Mouse (Mus musculus) testis, adult 2 months (tissue): Measurements from ENCODE around the gene Rtn4rl1. TPM values are rescaled to one million over a fixed set of nuclear protein-coding genes. Genes with fewer than 3 reads are reported as not detected.

Experiments
- H3K27ac ChIP-seq: fragments of 200-500 bp; 2 replicates; pipeline ENCODE4 v1.5.1; 2012; ENCODE audit warnings: low read depth, low read length; ENCODE audit not compliant: control insufficient read depth, insufficient read depth
- H3K27me3 ChIP-seq: fragments of 200-500 bp; 2 replicates; pipeline ENCODE4 v1.6.1; 2012; ENCODE audit warnings: mild to moderate bottlenecking, low read length, moderate library complexity; ENCODE audit not compliant: control insufficient read depth, insufficient read depth
- H3K36me3 ChIP-seq: fragments of 200-500 bp; 2 replicates; pipeline ENCODE4 v1.6.1; 2012; ENCODE audit warnings: mild to moderate bottlenecking, low read length; ENCODE audit not compliant: control insufficient read depth, insufficient read depth
- H3K4me1 ChIP-seq: fragments of 200-500 bp; 2 replicates; pipeline ENCODE4 v1.6.1; 2012; ENCODE audit warnings: low read length; ENCODE audit not compliant: control insufficient read depth, insufficient read depth
- H3K4me3 ChIP-seq: fragments of 200-500 bp; 2 replicates; pipeline ENCODE4 v1.5.1; 2012; ENCODE audit warnings: low read depth, mild to moderate bottlenecking, low read length, moderate library complexity, mixed read lengths; ENCODE audit not compliant: control insufficient read depth
- CTCF ChIP-seq: fragments of 200-500 bp; IDR thresholded peaks from 2 replicates; pipeline ENCODE4 v1.5.1; 2012; ENCODE audit warnings: low read depth, mild to moderate bottlenecking, inconsistent platforms, low read length, moderate library complexity; ENCODE audit not compliant: control insufficient read depth, insufficient read depth, insufficient replicate concordance
- POLR2A ChIP-seq: fragments of 200-500 bp; IDR thresholded peaks from 2 replicates; pipeline ENCODE4 v1.6.1; 2012; ENCODE audit warnings: low read depth, mild to moderate bottlenecking, inconsistent platforms, low read length, moderate library complexity; ENCODE audit not compliant: control insufficient read depth
- polyA plus RNA-seq: library from polyadenylated mRNA; depleted of rRNA; stranded (reverse); fragments of >200 nt; gene quantifications from 2 replicates; pipeline ENCODE4 v1.2.3, GENCODE M21; 2012

Rtn4rl1 gene
- polyA plus RNA-seq, 1 experiment, result 3.3 TPM

GRCm38 (mm10) chr11:75249588-75249987 is 56.0 kb downstream of the Rtn4rl1 start:
- no peaks in the 10 kb centered on the region for H3K36me3 ChIP-seq
- no peak overlapping the region for H3K4me3 ChIP-seq
- peak overlapping the region; percentile 14 for H3K27ac ChIP-seq
- no peaks in the 10 kb centered on the region for H3K27me3 ChIP-seq
- H3K4me1 ChIP-seq, result peaks cover 13% of the 10 kb centered on the region
- no peak for TF ChIP-seq CTCF
- no peak for TF ChIP-seq POLR2A

DNA sequence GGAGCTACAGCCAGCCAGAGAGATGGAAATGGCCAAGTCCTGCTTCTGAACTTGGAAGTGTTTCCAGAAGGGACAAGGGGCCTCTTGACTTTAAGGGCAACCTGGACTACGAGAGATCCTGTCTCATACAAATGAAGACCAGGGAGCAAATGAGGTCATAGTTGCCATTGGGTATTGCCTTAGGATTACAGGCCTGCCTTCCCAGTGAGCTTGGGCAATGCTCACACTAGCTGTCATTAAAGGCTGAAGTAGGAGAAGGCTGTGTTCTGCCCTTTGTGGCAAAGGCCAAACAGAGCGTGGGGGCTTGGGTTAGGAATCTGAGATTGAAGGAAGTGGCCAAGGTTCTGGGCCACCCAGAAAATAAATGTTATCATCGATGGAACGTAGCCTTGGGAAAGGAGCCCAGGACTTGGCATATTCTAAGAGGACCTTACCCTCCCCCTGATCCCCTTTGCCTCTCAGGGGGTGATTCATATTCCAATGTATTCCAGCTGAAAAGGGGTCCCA is 57.5 kb downstream of the Rtn4rl1 start:
- no peaks in the 10 kb centered on the region for H3K36me3 ChIP-seq
- H3K4me1 ChIP-seq, result peaks cover 8% of the 10 kb centered on the region
- no peaks in the 10 kb centered on the region for H3K27me3 ChIP-seq
- H3K27ac ChIP-seq, result peak overlapping the region; percentile 56
- no peak overlapping the region for H3K4me3 ChIP-seq
- TF ChIP-seq POLR2A, result no peak

DNA sequence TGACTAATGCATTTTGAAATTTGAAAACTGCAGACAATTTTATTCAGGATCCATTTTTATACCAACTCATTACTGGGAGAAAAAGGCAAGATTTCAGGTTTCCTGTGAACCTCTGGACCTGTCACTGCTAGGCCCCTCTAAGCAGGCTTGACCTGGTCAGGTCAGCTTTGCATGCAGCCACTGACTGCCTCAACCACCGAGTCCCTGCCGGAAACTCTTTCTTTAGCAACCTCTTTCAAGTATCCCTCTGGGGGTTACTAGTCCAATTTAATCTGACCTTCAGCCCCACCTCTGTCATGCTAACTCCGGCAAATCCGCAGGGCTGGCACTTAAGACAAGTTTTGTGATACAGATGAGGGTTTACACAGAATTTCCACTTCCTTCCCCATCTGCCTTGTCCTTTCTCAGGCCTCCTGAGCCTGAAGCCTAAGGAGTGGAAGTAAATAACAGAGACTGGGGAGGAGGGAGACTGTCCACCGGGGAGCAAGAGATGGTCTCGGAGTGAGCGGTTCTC is 58.0 kb downstream of the Rtn4rl1 start:
- Histone ChIP-seq H3K4me1 (peaks cover 8% of the 10 kb centered on the region), H3K27me3 (no peaks in the 10 kb centered on the region), H3K4me3 (no peak overlapping the region), H3K36me3 (no peaks in the 10 kb centered on the region), H3K27ac (peak overlapping the region; percentile 55)
- TF ChIP-seq POLR2A, result no peak
- TF ChIP-seq CTCF, result no peak

DNA sequence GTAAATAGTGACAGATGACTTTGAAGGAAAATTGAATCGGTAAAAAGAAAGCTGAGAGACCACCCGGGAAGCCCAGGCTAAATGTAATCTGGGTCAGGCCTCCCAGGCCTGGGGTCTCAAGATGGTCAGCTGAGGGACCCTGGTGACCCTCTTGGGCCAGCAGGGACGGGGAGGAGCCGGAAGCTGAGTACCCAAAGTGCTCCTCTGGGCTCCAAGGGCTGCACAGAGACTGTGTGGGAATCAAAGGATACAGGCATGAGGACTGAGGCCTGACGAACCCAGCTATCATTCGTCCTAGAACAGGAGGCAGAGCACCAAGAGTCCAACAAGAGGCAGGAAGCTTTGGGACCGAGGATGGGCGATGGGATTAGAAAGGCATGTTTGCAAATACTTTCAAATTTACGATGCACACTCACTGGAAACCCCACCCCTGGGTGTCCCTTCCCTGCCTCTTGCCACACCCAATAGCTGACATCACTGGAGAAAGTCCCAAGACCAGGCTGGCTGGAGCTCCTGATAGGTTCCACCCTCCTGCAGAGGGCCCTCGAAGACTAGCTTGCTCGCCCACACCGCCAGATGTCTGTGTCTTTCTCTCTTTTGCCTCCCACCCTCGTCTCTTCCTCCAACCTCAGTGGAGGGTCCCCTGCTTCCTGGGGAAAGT is 60.8 kb downstream of the Rtn4rl1 start:
- no peak for TF ChIP-seq CTCF
- TF ChIP-seq POLR2A, result 0 out of 2 replicates have a peak, but pooled peaks have one; percentile 20
- Histone ChIP-seq H3K4me3 (no peak overlapping the region), H3K36me3 (no peaks in the 10 kb centered on the region), H3K27ac (peak overlapping the region; percentile 77), H3K27me3 (no peaks in the 10 kb centered on the region), H3K4me1 (peaks cover 8% of the 10 kb centered on the region)

GRCm38 (mm10) chr11:75255330-75255729 is 61.7 kb downstream of the Rtn4rl1 start:
- Histone ChIP-seq H3K36me3 (no peaks in the 10 kb centered on the region), H3K4me3 (no peak overlapping the region), H3K27ac (no peak overlapping the region), H3K27me3 (no peaks in the 10 kb centered on the region), H3K4me1 (peaks cover 5% of the 10 kb centered on the region)
- TF ChIP-seq CTCF (no peak), POLR2A (no peak)

DNA sequence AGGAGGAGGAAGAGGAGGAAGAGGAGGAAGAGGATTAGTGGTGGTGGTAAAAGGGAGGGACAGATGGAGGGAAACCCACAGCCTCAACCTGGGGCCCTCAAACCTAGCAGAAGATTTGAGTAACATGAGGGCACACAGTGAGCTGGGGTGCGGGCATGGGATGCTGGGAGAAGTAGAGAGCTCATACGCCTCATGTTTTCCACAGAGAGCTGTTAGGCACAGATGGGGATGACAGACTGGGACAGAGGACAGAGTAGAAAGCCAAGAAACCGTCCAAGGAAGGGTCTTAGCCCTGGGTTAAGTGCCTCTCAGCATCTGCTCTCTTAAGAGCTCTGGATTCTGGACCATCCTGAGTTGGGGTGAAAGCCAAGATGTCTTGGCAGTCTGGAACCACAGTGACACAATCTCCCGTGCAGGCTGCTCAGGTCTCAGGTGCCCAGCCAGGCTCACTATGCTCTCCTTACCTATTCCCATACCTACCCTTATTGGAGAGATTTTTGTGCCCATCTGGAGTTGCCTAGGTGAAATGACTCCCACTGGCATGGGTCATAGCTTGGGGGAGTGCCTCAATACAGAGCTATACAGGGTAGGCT is 63.6 kb downstream of the Rtn4rl1 start:
- TF ChIP-seq CTCF, result no peak
- TF ChIP-seq POLR2A, result no peak
- Histone ChIP-seq H3K36me3 (no peaks in the 10 kb centered on the region), H3K4me1 (peaks cover 2% of the 10 kb centered on the region; the same call in 1 of the 2 replicates), H3K27me3 (no peaks in the 10 kb centered on the region), H3K4me3 (no peak overlapping the region), H3K27ac (no peak overlapping the region)

GRCm38 (mm10) chr11:75259416-75259815 is 65.8 kb downstream of the Rtn4rl1 start:
- Histone ChIP-seq H3K27ac (0 out of 2 replicates have a peak overlapping the region, but pooled peaks have one; percentile 40), H3K4me3 (no peak overlapping the region), H3K4me1 (no peaks in the 10 kb centered on the region; the same call in 1 of the 2 replicates), H3K36me3 (no peaks in the 10 kb centered on the region), H3K27me3 (no peaks in the 10 kb centered on the region)
- TF ChIP-seq POLR2A (no peak), CTCF (no peak)
